Mouse (Mus musculus): Measurements from ENCODE around the gene Pitpna.

- TF ChIP-seq POLR2A (IDR thresholded peaks at IDR 0.05; ENCODE audit: low read depth, low read length) (no peak), CTCF (IDR thresholded peaks at IDR 0.05; ENCODE audit: borderline replicate concordance, insufficient read depth, low read length) (no peak)
These were observed 49.5 kb upstream of the Pitpna start for GRCm38 (mm10) chr11:75538184-75538969.

All from embryonic fibroblast, embryonic 13.5 days (primary cell).